Mouse (Mus musculus): Measurements from ENCODE around the gene Adamts9.

DNA sequence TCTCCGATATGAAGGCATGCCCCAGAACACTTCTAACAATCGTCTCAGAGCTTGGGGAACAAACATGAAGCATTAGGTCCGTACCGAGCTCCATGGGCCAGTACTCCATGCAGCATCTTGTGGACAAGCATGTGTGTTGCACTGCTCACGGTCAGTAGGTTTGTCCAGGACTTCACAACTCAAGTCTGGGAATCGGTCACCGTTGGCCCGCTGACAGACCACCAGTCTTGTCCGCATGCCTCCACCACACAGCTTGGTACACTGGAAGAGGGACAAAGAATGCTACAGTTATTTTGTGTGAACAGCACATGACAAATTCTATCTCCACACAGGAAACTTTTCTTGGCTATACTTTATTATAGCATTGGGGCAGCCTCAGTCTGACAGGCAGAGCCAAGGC, 94.1 kb downstream of the Adamts9 start:
- TF ChIP-seq CTCF (IDR thresholded peaks at IDR 0.05; ENCODE audit: low read depth, low read length), result no peak
- no peak for TF ChIP-seq POLR2A (IDR thresholded peaks at IDR 0.05; ENCODE audit: extremely low read depth, insufficient read depth, low read length)
